Mouse (Mus musculus): ENCODE results near the gene Dnttip1. TPM values are rescaled to one million over a fixed set of nuclear protein-coding genes. Genes with fewer than 3 reads are reported as not detected.

Dnttip1 gene
- 19.0 TPM for polyA plus RNA-seq (2014; fragmentation: Illumina TruSeq; extraction: RNeasy Lipid Tissue Mini Kit (QIAGEN cat#74804); ENCODE audit: insufficient read depth, low read depth, low replicate concordance)

DNA sequence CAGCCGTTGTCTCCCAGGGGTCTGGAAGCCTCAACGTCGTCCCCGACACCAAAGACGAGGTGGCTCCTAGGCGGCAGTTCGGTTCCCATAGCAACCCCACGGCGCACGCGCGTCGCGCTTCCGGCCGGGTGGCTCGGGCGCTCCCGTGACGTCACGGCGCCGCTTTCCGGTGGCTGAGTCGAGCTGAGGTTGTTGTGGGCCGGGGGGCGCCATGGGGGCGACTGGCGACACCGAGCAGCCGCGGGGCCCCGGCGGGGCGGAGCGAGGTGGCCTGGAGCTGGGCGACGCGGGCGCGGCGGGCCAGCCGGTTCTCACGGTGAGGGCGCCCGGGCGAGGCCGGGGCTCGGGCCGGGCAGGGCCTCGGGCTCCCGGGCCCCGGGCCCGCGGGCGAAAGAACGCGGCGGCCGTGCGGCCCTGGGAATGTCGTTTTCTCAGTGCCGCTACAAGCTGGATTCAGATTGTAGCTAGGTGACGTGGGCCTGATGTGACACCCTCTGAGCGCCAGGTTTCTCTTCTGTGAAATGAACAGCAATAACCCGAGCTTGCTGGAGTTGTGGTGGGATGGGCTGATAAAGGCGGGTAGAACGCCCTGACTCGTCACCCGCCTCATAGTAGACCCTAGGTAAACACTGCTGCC, at the start of gene Dnttip1, which contains the start of gene Wfdc3:
Gene Dnttip1 (plus strand): TSS at position 141 of the 637 bp plus-strand sequence.
Gene Wfdc3 (minus strand): TSS at position 89 of the 637 bp plus-strand sequence.

GRCm38 (mm10) chr2:164698201-164698600, 47.6 kb upstream of the Dnttip1 start, which contains the start of gene Spint4:
Gene Spint4 (plus strand): TSS chr2:164698501.

DNA sequence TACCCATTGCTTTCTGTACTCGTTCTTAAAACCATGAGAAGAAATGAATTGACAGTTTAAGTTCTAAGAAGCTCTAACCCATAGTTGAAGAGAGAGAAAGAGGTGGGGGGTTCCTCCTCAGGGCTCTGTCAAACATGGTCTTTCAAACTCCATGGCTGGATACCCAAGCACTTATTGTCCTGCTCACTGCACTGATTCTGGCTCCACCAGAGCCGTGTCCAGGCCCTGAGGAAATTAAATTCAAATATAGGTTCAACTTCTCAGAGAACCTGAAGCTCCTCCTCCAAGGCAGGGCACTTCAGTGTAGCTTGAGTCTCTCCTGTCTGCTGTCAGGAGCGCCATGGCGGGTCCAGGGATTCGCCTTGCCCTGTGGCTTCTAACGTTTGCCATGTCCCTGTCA, 30.8 kb upstream of the Dnttip1 start, which contains the start of gene Spint5:
Gene Spint5 (plus strand): TSS at position 301 of the 400 bp plus-strand sequence.

GRCm38 (mm10) chr2:164769258-164770037, 23.7 kb downstream of the Dnttip1 start, which contains the start of gene Ube2c:
Gene Ube2c (plus strand): TSS chr2:164769898.

DNA sequence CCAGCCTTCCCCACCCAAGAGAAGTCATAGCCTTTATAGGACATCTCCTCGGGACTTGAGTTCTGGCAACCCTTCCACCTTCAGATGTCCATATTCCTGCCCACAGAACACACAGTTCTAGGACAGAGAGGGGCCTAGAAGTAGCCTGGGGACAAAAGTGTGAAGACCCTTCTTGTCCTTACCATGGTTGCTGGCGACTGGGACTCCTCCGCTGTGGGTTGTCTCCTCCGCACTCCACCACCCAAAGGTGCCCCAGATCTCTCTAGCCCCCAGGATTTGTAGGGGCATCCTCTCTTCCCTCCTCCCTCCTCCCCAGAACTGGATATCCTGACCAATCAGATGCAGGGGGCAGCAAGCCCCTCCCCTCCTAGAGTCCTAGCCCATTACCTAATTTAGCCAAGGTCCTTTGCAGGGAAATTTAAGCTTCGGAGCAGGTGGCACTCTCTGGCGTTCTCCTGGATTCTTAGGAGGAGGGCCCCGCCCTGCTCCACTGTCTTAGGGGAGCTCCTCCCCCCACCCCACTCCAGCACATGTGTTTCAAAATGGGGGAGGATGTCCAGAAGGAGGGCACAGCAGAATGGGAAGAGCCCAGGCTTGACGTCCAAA, 33.8 kb downstream of the Dnttip1 start, which contains the start of gene Tnnc2:
Gene Tnnc2 (minus strand): TSS at position 487 of the 606 bp plus-strand sequence.

GRCm38 (mm10) chr2:164785481-164786387, 40.0 kb downstream of the Dnttip1 start, which contains the start of gene Snx21:
Gene Snx21 (plus strand): TSS chr2:164785823.

DNA sequence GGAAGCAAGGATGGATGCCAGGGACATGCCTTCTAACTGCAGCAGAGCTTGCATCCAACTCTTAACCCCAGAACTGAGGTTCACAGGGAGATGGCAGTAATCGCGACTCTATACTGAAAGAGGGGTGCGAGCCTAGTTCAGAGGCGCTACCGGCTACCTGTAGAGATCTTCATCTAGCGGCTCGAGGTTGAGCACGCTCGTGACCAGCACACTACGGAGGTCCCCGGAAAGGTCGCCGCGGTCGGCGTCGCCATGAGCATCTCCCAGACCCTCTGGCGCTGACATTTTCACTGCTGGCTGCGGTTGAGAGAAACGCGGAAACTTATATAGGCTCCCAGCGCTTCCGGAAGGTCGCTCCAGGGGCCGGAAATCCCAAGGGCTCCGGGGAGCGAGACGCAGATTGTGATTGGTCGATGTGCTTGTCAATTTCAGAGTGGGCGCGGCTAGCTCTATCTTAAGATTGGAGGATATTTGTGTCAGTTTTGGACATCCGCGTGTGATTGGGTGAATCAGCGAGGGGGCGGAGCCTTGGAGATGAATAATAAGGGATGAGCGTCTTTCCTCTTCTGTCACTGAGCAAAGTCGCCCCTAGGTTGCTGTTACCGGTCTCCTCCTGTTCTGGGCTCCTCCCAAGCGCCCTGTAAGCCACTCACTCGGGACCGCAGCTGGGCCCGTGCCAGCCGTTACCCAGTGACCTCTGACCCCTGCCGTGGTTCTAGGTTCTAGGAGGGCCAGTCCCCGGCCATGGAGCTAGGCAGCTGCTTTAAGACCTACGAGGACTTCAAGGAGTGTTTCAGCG, 58.9 kb downstream of the Dnttip1 start, which contains the start of the genes Acot8 and Zswim3:
Gene Acot8 (minus strand): TSS at position 350 of the 799 bp plus-strand sequence.
Gene Zswim3 (plus strand): TSS at position 566 of the 799 bp plus-strand sequence.

Other genes with a start within 250 kb of the Dnttip1 start
- 34.2 TPM for gene Pigt, start 248.5 kb upstream of the Dnttip1 start, polyA plus RNA-seq (2014; fragmentation: Illumina TruSeq; extraction: RNeasy Lipid Tissue Mini Kit (QIAGEN cat#74804); ENCODE audit: insufficient read depth, low read depth, low replicate concordance)
- gene Wfdc2, start 183.6 kb upstream of the Dnttip1 start, polyA plus RNA-seq (2014; fragmentation: Illumina TruSeq; extraction: RNeasy Lipid Tissue Mini Kit (QIAGEN cat#74804); ENCODE audit: insufficient read depth, low read depth, low replicate concordance) = 2,326 TPM
- gene Spint3, start 172.5 kb upstream of the Dnttip1 start, polyA plus RNA-seq (2014; fragmentation: Illumina TruSeq; extraction: RNeasy Lipid Tissue Mini Kit (QIAGEN cat#74804); ENCODE audit: insufficient read depth, low read depth, low replicate concordance) = not detected
- gene Wfdc6a, start 160.5 kb upstream of the Dnttip1 start, polyA plus RNA-seq (2014; fragmentation: Illumina TruSeq; extraction: RNeasy Lipid Tissue Mini Kit (QIAGEN cat#74804); ENCODE audit: insufficient read depth, low read depth, low replicate concordance) = 4.4 TPM
- gene Eppin, start 152.4 kb upstream of the Dnttip1 start, polyA plus RNA-seq (2014; fragmentation: Illumina TruSeq; extraction: RNeasy Lipid Tissue Mini Kit (QIAGEN cat#74804); ENCODE audit: insufficient read depth, low read depth, low replicate concordance) = not detected
- 3.0 TPM for gene Wfdc6b, start 132.5 kb upstream of the Dnttip1 start, polyA plus RNA-seq (2014; fragmentation: Illumina TruSeq; extraction: RNeasy Lipid Tissue Mini Kit (QIAGEN cat#74804); ENCODE audit: insufficient read depth, low read depth, low replicate concordance)
- gene Wfdc8, start 132.4 kb upstream of the Dnttip1 start, polyA plus RNA-seq (2014; fragmentation: Illumina TruSeq; extraction: RNeasy Lipid Tissue Mini Kit (QIAGEN cat#74804); ENCODE audit: insufficient read depth, low read depth, low replicate concordance) = 1.2 TPM
- 0.95 TPM for gene Wfdc16, start 107.2 kb upstream of the Dnttip1 start, polyA plus RNA-seq (2014; fragmentation: Illumina TruSeq; extraction: RNeasy Lipid Tissue Mini Kit (QIAGEN cat#74804); ENCODE audit: insufficient read depth, low read depth, low replicate concordance)
- 3.9 TPM for gene Wfdc10, start 89.9 kb upstream of the Dnttip1 start, polyA plus RNA-seq (2014; fragmentation: Illumina TruSeq; extraction: RNeasy Lipid Tissue Mini Kit (QIAGEN cat#74804); ENCODE audit: insufficient read depth, low read depth, low replicate concordance)
- gene Wfdc9, start 89.4 kb upstream of the Dnttip1 start, polyA plus RNA-seq (2014; fragmentation: Illumina TruSeq; extraction: RNeasy Lipid Tissue Mini Kit (QIAGEN cat#74804); ENCODE audit: insufficient read depth, low read depth, low replicate concordance) = not detected
- gene Wfdc11, start 71.9 kb upstream of the Dnttip1 start, polyA plus RNA-seq (2014; fragmentation: Illumina TruSeq; extraction: RNeasy Lipid Tissue Mini Kit (QIAGEN cat#74804); ENCODE audit: insufficient read depth, low read depth, low replicate concordance) = not detected
- 1.2 TPM for gene Wfdc13, start 60.9 kb upstream of the Dnttip1 start, polyA plus RNA-seq (2014; fragmentation: Illumina TruSeq; extraction: RNeasy Lipid Tissue Mini Kit (QIAGEN cat#74804); ENCODE audit: insufficient read depth, low read depth, low replicate concordance)
- gene Spint4, start 47.5 kb upstream of the Dnttip1 start, polyA plus RNA-seq (2014; fragmentation: Illumina TruSeq; extraction: RNeasy Lipid Tissue Mini Kit (QIAGEN cat#74804); ENCODE audit: insufficient read depth, low read depth, low replicate concordance) = not detected
- gene Spint5, start 30.7 kb upstream of the Dnttip1 start, polyA plus RNA-seq (2014; fragmentation: Illumina TruSeq; extraction: RNeasy Lipid Tissue Mini Kit (QIAGEN cat#74804); ENCODE audit: insufficient read depth, low read depth, low replicate concordance) = not detected
- 4.4 TPM for gene Wfdc3, start 52 bp upstream of the Dnttip1 start, polyA plus RNA-seq (2014; fragmentation: Illumina TruSeq; extraction: RNeasy Lipid Tissue Mini Kit (QIAGEN cat#74804); ENCODE audit: insufficient read depth, low read depth, low replicate concordance)
- gene Ube2c, start 23.9 kb downstream of the Dnttip1 start, polyA plus RNA-seq (2014; fragmentation: Illumina TruSeq; extraction: RNeasy Lipid Tissue Mini Kit (QIAGEN cat#74804); ENCODE audit: insufficient read depth, low read depth, low replicate concordance) = 3.6 TPM
- gene Tnnc2, start 34.0 kb downstream of the Dnttip1 start, polyA plus RNA-seq (2014; fragmentation: Illumina TruSeq; extraction: RNeasy Lipid Tissue Mini Kit (QIAGEN cat#74804); ENCODE audit: insufficient read depth, low read depth, low replicate concordance) = not detected
- gene Snx21, start 39.8 kb downstream of the Dnttip1 start, polyA plus RNA-seq (2014; fragmentation: Illumina TruSeq; extraction: RNeasy Lipid Tissue Mini Kit (QIAGEN cat#74804); ENCODE audit: insufficient read depth, low read depth, low replicate concordance) = 23.7 TPM
- 15.4 TPM for gene Acot8, start 58.9 kb downstream of the Dnttip1 start, polyA plus RNA-seq (2014; fragmentation: Illumina TruSeq; extraction: RNeasy Lipid Tissue Mini Kit (QIAGEN cat#74804); ENCODE audit: insufficient read depth, low read depth, low replicate concordance)
- 2.5 TPM for gene Zswim3, start 59.1 kb downstream of the Dnttip1 start, polyA plus RNA-seq (2014; fragmentation: Illumina TruSeq; extraction: RNeasy Lipid Tissue Mini Kit (QIAGEN cat#74804); ENCODE audit: insufficient read depth, low read depth, low replicate concordance)
- gene Zswim1, start 76.7 kb downstream of the Dnttip1 start, polyA plus RNA-seq (2014; fragmentation: Illumina TruSeq; extraction: RNeasy Lipid Tissue Mini Kit (QIAGEN cat#74804); ENCODE audit: insufficient read depth, low read depth, low replicate concordance) = 5.2 TPM
- gene Spata25, start 82.6 kb downstream of the Dnttip1 start, polyA plus RNA-seq (2014; fragmentation: Illumina TruSeq; extraction: RNeasy Lipid Tissue Mini Kit (QIAGEN cat#74804); ENCODE audit: insufficient read depth, low read depth, low replicate concordance) = 0.45 TPM
- 104 TPM for gene Ctsa, start 86.9 kb downstream of the Dnttip1 start, polyA plus RNA-seq (2014; fragmentation: Illumina TruSeq; extraction: RNeasy Lipid Tissue Mini Kit (QIAGEN cat#74804); ENCODE audit: insufficient read depth, low read depth, low replicate concordance)
- gene Neurl2, start 87.5 kb downstream of the Dnttip1 start, polyA plus RNA-seq (2014; fragmentation: Illumina TruSeq; extraction: RNeasy Lipid Tissue Mini Kit (QIAGEN cat#74804); ENCODE audit: insufficient read depth, low read depth, low replicate concordance) = 4.4 TPM
- 368 TPM for gene Pltp, start 111.7 kb downstream of the Dnttip1 start, polyA plus RNA-seq (2014; fragmentation: Illumina TruSeq; extraction: RNeasy Lipid Tissue Mini Kit (QIAGEN cat#74804); ENCODE audit: insufficient read depth, low read depth, low replicate concordance)
- 39.9 TPM for gene Pcif1, start 133.3 kb downstream of the Dnttip1 start, polyA plus RNA-seq (2014; fragmentation: Illumina TruSeq; extraction: RNeasy Lipid Tissue Mini Kit (QIAGEN cat#74804); ENCODE audit: insufficient read depth, low read depth, low replicate concordance)
- gene Zfp335, start 165.8 kb downstream of the Dnttip1 start, polyA plus RNA-seq (2014; fragmentation: Illumina TruSeq; extraction: RNeasy Lipid Tissue Mini Kit (QIAGEN cat#74804); ENCODE audit: insufficient read depth, low read depth, low replicate concordance) = 5.3 TPM
- gene Mmp9, start 194.8 kb downstream of the Dnttip1 start, polyA plus RNA-seq (2014; fragmentation: Illumina TruSeq; extraction: RNeasy Lipid Tissue Mini Kit (QIAGEN cat#74804); ENCODE audit: insufficient read depth, low read depth, low replicate concordance) = 8.8 TPM
- gene Slc12a5, start 214.8 kb downstream of the Dnttip1 start, polyA plus RNA-seq (2014; fragmentation: Illumina TruSeq; extraction: RNeasy Lipid Tissue Mini Kit (QIAGEN cat#74804); ENCODE audit: insufficient read depth, low read depth, low replicate concordance) = 1.6 TPM

Measured in lung, adult 10 weeks (tissue).